Mouse (Mus musculus): ENCODE results near the gene Olfr750. TPM values are rescaled to one million over a fixed set of nuclear protein-coding genes. Genes with fewer than 3 reads are reported as not detected.

Gene Olfr750
- polyA plus RNA-seq, 1 experiment = not detected

- DNase-seq = no peak
- Histone ChIP-seq H3K27me3 (replicated peaks; ENCODE audit: control insufficient read depth, insufficient read depth, low read length) (no peaks in the 10 kb centered on the region), H3K4me3 (ENCODE audit: insufficient read depth, low read depth, low read length) (no peak overlapping the region), H3K4me1 (ENCODE audit: control insufficient read depth, insufficient read depth, low read length) (no peaks in the 10 kb centered on the region), H3K27ac (ENCODE audit: insufficient read depth, low read depth, low read length) (no peak overlapping the region), H3K36me3 (ENCODE audit: control insufficient read depth, insufficient read depth, low read length) (no peaks in the 10 kb centered on the region)
- 47% methylated on average over 9 of the region's 9 CpGs for WGBS
- TF ChIP-seq CTCF (conservative IDR thresholded peaks at IDR 0.05; ENCODE audit: insufficient read depth, insufficient read length, low read depth, low read length) (no peak), POLR2A (IDR thresholded peaks at IDR 0.05; ENCODE audit: low read depth, low read length) (no peak)
Measured at GRCm38 (mm10) chr14:51087762-51088161, 13.5 kb upstream of the Olfr750 start.

GRCm38 (mm10) chr14:51085911-51086310, 11.7 kb upstream of the Olfr750 start:
- no peak for TF ChIP-seq CTCF (conservative IDR thresholded peaks at IDR 0.05; ENCODE audit: insufficient read depth, insufficient read length, low read depth, low read length)
- TF ChIP-seq POLR2A (IDR thresholded peaks at IDR 0.05; ENCODE audit: low read depth, low read length) = no peak
- WGBS = 87% methylated on average over 4 of the region's 4 CpGs

GRCm38 (mm10) chr14:51085086-51085485, 10.9 kb upstream of the Olfr750 start:
- Histone ChIP-seq H3K36me3 (ENCODE audit: control insufficient read depth, insufficient read depth, low read length) (no peaks in the 10 kb centered on the region), H3K27ac (ENCODE audit: insufficient read depth, low read depth, low read length) (no peak overlapping the region), H3K27me3 (replicated peaks; ENCODE audit: control insufficient read depth, insufficient read depth, low read length) (no peaks in the 10 kb centered on the region), H3K4me1 (ENCODE audit: control insufficient read depth, insufficient read depth, low read length) (no peaks in the 10 kb centered on the region), H3K4me3 (ENCODE audit: insufficient read depth, low read depth, low read length) (no peak overlapping the region)
- TF ChIP-seq POLR2A (IDR thresholded peaks at IDR 0.05; ENCODE audit: low read depth, low read length) (no peak), CTCF (conservative IDR thresholded peaks at IDR 0.05; ENCODE audit: insufficient read depth, insufficient read length, low read depth, low read length) (no peak)
- no peak for DNase-seq
- 79% methylated on average over 2 of the region's 2 CpGs for WGBS

More at GRCm38 (mm10) chr14:51085911-51086310, 11.7 kb upstream of the Olfr750 start:
- H3K4me3 ChIP-seq (ENCODE audit: insufficient read depth, low read depth, low read length) = no peak overlapping the region
- H3K36me3 ChIP-seq (ENCODE audit: control insufficient read depth, insufficient read depth, low read length) = no peaks in the 10 kb centered on the region
- DNase-seq = no peak
- no peak overlapping the region for H3K27ac ChIP-seq (ENCODE audit: insufficient read depth, low read depth, low read length)
- no peaks in the 10 kb centered on the region for H3K4me1 ChIP-seq (ENCODE audit: control insufficient read depth, insufficient read depth, low read length)
- no peaks in the 10 kb centered on the region for H3K27me3 ChIP-seq (replicated peaks; ENCODE audit: control insufficient read depth, insufficient read depth, low read length)

- WGBS = 63% methylated on average over 7 of the region's 7 CpGs
- H3K27me3 ChIP-seq (replicated peaks; ENCODE audit: control insufficient read depth, insufficient read depth, low read length) = no peaks in the 10 kb centered on the region
- no peak overlapping the region for H3K27ac ChIP-seq (ENCODE audit: insufficient read depth, low read depth, low read length)
- no peaks in the 10 kb centered on the region for H3K36me3 ChIP-seq (ENCODE audit: control insufficient read depth, insufficient read depth, low read length)
- H3K4me1 ChIP-seq (ENCODE audit: control insufficient read depth, insufficient read depth, low read length) = no peaks in the 10 kb centered on the region
- DNase-seq = no peak
- H3K4me3 ChIP-seq (ENCODE audit: insufficient read depth, low read depth, low read length) = no peak overlapping the region
- TF ChIP-seq CTCF (conservative IDR thresholded peaks at IDR 0.05; ENCODE audit: insufficient read depth, insufficient read length, low read depth, low read length) (no peak), POLR2A (IDR thresholded peaks at IDR 0.05; ENCODE audit: low read depth, low read length) (no peak)
Measured at GRCm38 (mm10) chr14:51083805-51084204, 9.6 kb upstream of the Olfr750 start.

- TF ChIP-seq POLR2A (IDR thresholded peaks at IDR 0.05; ENCODE audit: low read depth, low read length) = no peak
- no peak for TF ChIP-seq CTCF (conservative IDR thresholded peaks at IDR 0.05; ENCODE audit: insufficient read depth, insufficient read length, low read depth, low read length)
- 5% methylated on average over 40 of the region's 40 CpGs for WGBS
- no peaks in the 10 kb centered on the region for H3K36me3 ChIP-seq (ENCODE audit: control insufficient read depth, insufficient read depth, low read length)
- no peaks in the 10 kb centered on the region for H3K4me1 ChIP-seq (ENCODE audit: control insufficient read depth, insufficient read depth, low read length)
- H3K27ac ChIP-seq (ENCODE audit: insufficient read depth, low read depth, low read length) = no peak overlapping the region
- H3K4me3 ChIP-seq (ENCODE audit: insufficient read depth, low read depth, low read length) = peak overlapping the region; percentile 64
- peak; percentile 80 for DNase-seq
- no peaks in the 10 kb centered on the region for H3K27me3 ChIP-seq (replicated peaks; ENCODE audit: control insufficient read depth, insufficient read depth, low read length)
Measured at GRCm38 (mm10) chr14:51082599-51083581, 8.7 kb upstream of the Olfr750 start.

GRCm38 (mm10) chr14:51081035-51081434, 6.8 kb upstream of the Olfr750 start:
- TF ChIP-seq POLR2A (IDR thresholded peaks at IDR 0.05; ENCODE audit: low read depth, low read length) (no peak), CTCF (conservative IDR thresholded peaks at IDR 0.05; ENCODE audit: insufficient read depth, insufficient read length, low read depth, low read length) (no peak)
- no peak for DNase-seq
- H3K36me3 ChIP-seq (ENCODE audit: control insufficient read depth, insufficient read depth, low read length) = no peaks in the 10 kb centered on the region

GRCm38 (mm10) chr14:51079180-51079579, 4.9 kb upstream of the Olfr750 start:
- no peak for DNase-seq
- WGBS = 94% methylated on average over 1 of the region's 1 CpGs
- TF ChIP-seq CTCF (conservative IDR thresholded peaks at IDR 0.05; ENCODE audit: insufficient read depth, insufficient read length, low read depth, low read length) = no peak

More at GRCm38 (mm10) chr14:51081035-51081434, 6.8 kb upstream of the Olfr750 start:
- Histone ChIP-seq H3K4me1 (ENCODE audit: control insufficient read depth, insufficient read depth, low read length) (no peaks in the 10 kb centered on the region), H3K4me3 (ENCODE audit: insufficient read depth, low read depth, low read length) (no peak overlapping the region), H3K27ac (ENCODE audit: insufficient read depth, low read depth, low read length) (no peak overlapping the region), H3K27me3 (replicated peaks; ENCODE audit: control insufficient read depth, insufficient read depth, low read length) (no peaks in the 10 kb centered on the region)
- 85% methylated on average over 2 of the region's 2 CpGs for WGBS

More at GRCm38 (mm10) chr14:51079180-51079579, 4.9 kb upstream of the Olfr750 start:
- Histone ChIP-seq H3K36me3 (ENCODE audit: control insufficient read depth, insufficient read depth, low read length) (no peaks in the 10 kb centered on the region), H3K4me3 (ENCODE audit: insufficient read depth, low read depth, low read length) (no peak overlapping the region), H3K27ac (ENCODE audit: insufficient read depth, low read depth, low read length) (no peak overlapping the region), H3K27me3 (replicated peaks; ENCODE audit: control insufficient read depth, insufficient read depth, low read length) (no peaks in the 10 kb centered on the region), H3K4me1 (ENCODE audit: control insufficient read depth, insufficient read depth, low read length) (no peaks in the 10 kb centered on the region)
